Mouse (Mus musculus): Measurements from ENCODE around the gene Nppa. TPM values are rescaled to one million over a fixed set of nuclear protein-coding genes. Genes with fewer than 3 reads are reported as not detected.

Nppa gene
- polyA plus RNA-seq, 1 experiment: not detected

DNA sequence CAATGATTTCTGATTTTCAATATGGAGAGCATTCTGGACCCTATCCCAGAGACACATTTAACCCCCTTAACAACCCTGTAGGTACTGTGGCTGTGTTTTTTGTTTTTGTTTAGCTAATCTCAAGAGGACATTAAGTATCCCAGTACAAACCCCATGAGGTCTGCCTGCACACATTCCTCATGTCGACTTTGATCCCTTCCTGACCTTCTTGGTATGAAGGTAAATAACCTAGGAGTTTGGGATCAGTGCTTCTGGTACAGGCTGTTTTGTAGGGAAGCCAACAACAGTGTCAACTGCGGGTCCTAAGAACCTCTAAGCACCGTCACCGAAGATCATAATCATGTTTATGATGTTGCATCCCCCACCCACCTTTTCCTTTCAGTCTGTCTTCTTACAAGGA is 22.8 kb upstream of the Nppa start:
- H3K27me3 ChIP-seq (replicated peaks): peaks cover 15% of the 10 kb centered on the region
- TF ChIP-seq FLI1 (IDR thresholded peaks at IDR 0.05; ENCODE audit: low read length): no peak
- TF ChIP-seq GATA1 (IDR thresholded peaks at IDR 0.05; ENCODE audit: borderline replicate concordance, low read length): no peak

DNA sequence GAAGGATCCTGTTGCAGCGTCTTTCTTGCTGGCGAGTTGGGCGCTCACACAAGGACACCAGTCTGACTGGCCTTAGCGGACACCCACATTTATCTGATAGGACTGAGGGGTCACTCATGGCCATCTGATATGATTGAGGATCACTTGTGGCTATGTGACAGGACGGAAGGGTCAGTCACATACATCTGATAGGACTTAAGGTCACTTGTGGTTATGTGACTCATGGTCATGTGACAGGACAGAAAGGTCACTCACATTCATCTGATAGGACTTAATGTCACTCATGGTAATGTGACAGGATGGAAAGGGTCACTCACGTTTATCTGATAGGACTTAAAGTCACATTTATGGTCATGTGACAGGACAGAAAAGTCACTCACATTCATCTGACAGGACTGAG is 22.1 kb upstream of the Nppa start:
- TF ChIP-seq GATA1 (IDR thresholded peaks at IDR 0.05; ENCODE audit: borderline replicate concordance, low read length) (no peak), FLI1 (IDR thresholded peaks at IDR 0.05; ENCODE audit: low read length) (no peak)
- Histone ChIP-seq H3K9me3 (peaks cover 22% of the 10 kb centered on the region), H3K36me3 (replicated peaks; ENCODE audit: low read length) (no peaks in the 10 kb centered on the region), H3K4me1 (no peaks in the 10 kb centered on the region), H3K27me3 (replicated peaks) (peaks cover 14% of the 10 kb centered on the region), H3K4me3 (replicated peaks) (no peak overlapping the region)

More for the DNA sequence above, 22.8 kb upstream of the Nppa start:
- H3K36me3 ChIP-seq (replicated peaks; ENCODE audit: low read length): no peaks in the 10 kb centered on the region
- no peaks in the 10 kb centered on the region for H3K4me1 ChIP-seq
- H3K9me3 ChIP-seq: peaks cover 28% of the 10 kb centered on the region
- H3K4me3 ChIP-seq (replicated peaks): no peak overlapping the region

DNA sequence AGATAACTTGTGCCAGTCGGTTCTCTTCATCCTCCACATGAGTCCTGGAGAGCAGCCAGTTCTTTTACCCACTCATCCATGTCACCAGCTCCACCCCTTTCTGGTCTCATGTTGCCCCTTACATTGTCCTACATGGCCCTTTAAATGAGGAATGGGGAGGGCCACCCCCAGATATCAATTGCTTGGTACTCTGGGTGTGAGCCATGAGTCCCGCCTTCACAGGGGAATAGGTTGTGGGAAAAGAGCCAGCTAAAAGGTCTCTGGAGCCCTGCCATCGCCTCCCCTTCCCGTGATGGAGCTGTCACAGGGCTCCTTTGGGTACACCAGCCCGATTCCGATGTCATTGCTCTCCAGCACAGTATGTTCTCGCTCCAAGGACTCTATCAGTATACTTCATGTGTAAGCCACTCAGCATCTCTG is 21.1 kb upstream of the Nppa start:
- H3K9me3 ChIP-seq: peaks cover 16% of the 10 kb centered on the region
- no peak for TF ChIP-seq FLI1 (IDR thresholded peaks at IDR 0.05; ENCODE audit: low read length)
- no peak for TF ChIP-seq GATA1 (IDR thresholded peaks at IDR 0.05; ENCODE audit: borderline replicate concordance, low read length)
- H3K27me3 ChIP-seq (replicated peaks): peaks cover 17% of the 10 kb centered on the region
- H3K36me3 ChIP-seq (replicated peaks; ENCODE audit: low read length): no peaks in the 10 kb centered on the region
- no peak overlapping the region for H3K4me3 ChIP-seq (replicated peaks)
- H3K4me1 ChIP-seq: no peaks in the 10 kb centered on the region

DNA sequence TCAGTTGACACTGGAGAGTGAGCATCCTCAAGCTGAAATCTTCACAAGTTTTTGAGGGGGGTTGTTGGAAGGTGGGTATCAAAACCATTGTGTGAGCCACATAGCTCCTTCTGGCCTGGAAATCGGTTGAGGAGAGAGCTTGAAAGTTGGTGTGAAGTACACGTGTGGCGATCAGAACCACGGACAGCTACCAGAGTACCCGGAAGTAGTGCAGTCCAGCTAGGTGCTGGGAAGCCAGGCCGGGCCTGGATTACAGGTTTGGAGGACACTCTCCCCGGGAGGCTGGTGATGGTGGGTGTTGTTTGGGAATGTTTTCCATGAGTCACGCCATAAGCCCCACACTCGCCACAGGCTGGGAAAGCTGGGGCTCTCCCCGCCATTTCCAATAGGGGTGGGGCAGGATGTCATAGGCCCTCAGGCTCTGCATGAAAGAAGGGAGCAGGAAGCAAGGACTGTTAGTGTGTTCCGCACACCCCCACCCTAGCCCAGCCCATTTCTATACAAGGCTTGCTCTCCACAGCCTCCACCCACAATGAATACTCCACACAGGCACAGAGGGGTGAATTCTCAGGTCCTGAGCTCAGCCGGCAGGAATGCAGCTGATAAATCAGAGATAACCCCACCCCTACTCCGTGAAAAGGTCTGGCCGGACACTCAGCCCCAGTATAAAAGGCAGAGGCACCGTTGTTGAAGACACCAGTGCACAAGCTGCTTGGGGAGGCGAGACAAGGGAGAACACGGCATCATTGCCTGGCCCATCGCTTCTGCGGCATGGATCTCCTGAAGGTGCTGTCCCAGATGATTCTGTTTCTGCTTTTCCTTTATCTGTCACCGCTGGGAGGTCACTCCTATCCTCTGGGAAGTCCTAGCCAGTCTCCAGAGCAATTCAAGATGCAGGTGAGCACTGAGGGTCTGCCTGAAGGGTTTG is 15.1 kb upstream of the Nppa start, which contains the start of gene Nppb:
Gene Nppb (plus strand): TSS at position 584 of the 928 bp plus-strand sequence.
- Histone ChIP-seq H3K4me1 (peaks cover 6% of the 10 kb centered on the region; the same call in 1 of the 2 replicates), H3K9me3 (no peaks in the 10 kb centered on the region), H3K27me3 (replicated peaks) (peaks cover 39% of the 10 kb centered on the region)

DNA sequence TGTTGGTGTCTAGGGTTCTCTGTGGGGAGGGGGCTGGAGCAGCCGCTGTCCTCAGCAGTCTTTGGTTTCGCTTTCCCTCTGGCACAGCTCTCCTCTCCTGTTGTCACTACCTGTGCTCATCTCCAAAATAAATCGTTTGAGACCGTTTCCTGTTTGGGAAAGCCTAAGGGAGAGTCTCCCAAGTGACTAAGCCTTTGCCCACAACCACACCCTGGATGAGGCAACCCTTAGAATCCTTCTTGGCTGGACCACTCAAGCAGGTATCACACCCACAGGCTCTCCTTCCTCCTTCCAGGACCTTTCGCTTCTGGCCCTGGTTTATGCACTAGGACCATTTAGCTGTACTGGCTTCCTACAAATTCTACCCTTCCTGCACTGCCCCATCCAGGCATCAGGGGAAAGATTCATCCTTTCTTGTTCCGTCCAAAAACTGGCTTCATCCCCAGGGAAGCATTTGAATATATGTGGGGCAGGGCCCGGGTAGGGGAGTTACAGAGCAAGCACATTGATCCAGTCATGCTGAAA is 6.9 kb upstream of the Nppa start:
- Histone ChIP-seq H3K4me3 (replicated peaks) (no peak overlapping the region), H3K36me3 (replicated peaks; ENCODE audit: low read length) (no peaks in the 10 kb centered on the region), H3K27me3 (replicated peaks) (peaks cover 26% of the 10 kb centered on the region), H3K9me3 (no peaks in the 10 kb centered on the region), H3K4me1 (peaks cover 7% of the 10 kb centered on the region)
- TF ChIP-seq GATA1 (IDR thresholded peaks at IDR 0.05; ENCODE audit: borderline replicate concordance, low read length): no peak
- TF ChIP-seq FLI1 (IDR thresholded peaks at IDR 0.05; ENCODE audit: low read length): no peak

More for the DNA sequence above, 15.1 kb upstream of the Nppa start, which contains the start of gene Nppb:
- no peaks in the 10 kb centered on the region for H3K36me3 ChIP-seq (replicated peaks; ENCODE audit: low read length)
- TF ChIP-seq GATA1 (IDR thresholded peaks at IDR 0.05; ENCODE audit: borderline replicate concordance, low read length) (no peak), FLI1 (IDR thresholded peaks at IDR 0.05; ENCODE audit: low read length) (no peak)
- H3K4me3 ChIP-seq (replicated peaks): no peak within 1 kb of the TSS

DNA sequence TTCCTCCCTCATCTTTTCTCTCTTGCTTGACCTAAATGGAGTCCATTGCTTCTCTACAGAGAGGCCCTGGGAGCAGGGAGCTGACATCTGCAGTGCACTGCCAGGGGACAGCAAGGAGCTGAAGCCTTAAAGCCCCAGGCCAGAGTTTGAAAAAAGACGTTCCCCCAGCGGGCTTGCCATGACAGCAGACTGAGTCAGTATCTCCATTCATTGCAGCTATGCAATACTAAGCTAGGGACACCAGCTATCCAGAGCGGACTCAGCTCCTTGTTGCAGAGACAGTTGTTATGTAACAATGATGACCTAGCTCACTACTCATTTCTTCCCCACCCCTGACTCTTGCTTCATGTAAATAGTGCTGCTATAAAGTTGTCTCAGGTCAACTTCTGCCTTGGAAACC is 5.2 kb upstream of the Nppa start:
- no peak overlapping the region for H3K4me3 ChIP-seq (replicated peaks)
- TF ChIP-seq GATA1 (IDR thresholded peaks at IDR 0.05; ENCODE audit: borderline replicate concordance, low read length): no peak

DNA sequence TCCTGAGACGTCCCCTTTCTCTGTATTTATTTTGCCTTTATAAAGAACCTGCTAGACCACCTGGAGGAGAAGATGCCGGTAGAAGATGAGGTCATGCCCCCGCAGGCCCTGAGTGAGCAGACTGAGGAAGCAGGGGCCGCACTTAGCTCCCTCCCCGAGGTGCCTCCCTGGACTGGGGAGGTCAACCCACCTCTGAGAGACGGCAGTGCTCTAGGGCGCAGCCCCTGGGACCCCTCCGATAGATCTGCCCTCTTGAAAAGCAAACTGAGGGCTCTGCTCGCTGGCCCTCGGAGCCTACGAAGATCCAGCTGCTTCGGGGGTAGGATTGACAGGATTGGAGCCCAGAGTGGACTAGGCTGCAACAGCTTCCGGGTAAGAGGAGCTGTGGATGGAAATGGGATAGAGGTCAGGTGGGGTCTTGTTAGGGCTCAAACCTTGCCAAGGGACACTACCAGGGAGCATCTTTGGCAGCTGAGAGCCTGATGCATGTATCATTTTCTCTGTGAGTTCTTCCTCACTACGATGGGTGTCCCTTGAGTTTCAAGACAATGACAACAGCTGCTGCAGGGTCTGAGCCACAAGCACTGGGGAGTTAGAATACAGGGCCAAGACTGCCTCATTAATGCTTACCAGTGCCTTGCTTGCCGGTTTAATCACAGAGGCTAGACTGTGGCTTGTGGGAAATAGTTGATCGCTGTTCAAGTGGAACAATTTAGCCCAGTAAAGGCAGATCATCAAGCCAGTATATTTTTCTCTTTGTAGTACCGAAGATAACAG is 679 bp downstream of the Nppa start:
- H3K4me3 ChIP-seq (replicated peaks): no peak overlapping the region
- H3K4me1 ChIP-seq: no peaks in the 10 kb centered on the region
- no peaks in the 10 kb centered on the region for H3K9me3 ChIP-seq
- no peak for TF ChIP-seq GATA1 (IDR thresholded peaks at IDR 0.05; ENCODE audit: borderline replicate concordance, low read length)
- peaks cover 5% of the 10 kb centered on the region for H3K27me3 ChIP-seq (replicated peaks)
- H3K36me3 ChIP-seq (replicated peaks; ENCODE audit: low read length): peaks cover 33% of the 10 kb centered on the region

More for the DNA sequence above, 5.2 kb upstream of the Nppa start:
- Histone ChIP-seq H3K27me3 (replicated peaks) (peaks cover 23% of the 10 kb centered on the region), H3K36me3 (replicated peaks; ENCODE audit: low read length) (no peaks in the 10 kb centered on the region), H3K9me3 (no peaks in the 10 kb centered on the region), H3K4me1 (peaks cover 7% of the 10 kb centered on the region)

DNA sequence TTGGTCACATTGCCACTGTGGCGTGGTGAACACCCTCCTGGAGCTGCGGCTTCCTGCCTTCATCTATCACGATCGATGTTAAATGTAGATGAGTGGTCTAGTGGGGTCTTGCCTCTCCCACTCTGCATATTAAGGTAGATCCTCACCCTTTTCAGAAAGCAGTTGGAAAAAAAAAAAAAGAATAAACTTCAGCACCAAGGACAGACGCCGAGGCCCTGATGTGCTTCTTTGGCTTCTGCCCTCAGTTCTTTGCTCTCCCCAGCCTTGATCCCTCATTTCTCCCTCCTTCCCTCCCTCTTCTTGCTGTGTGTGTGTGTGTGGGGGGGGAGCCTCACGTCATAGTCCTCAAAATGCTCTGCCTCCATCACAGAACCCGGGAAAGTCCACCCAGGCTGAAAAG is 1.3 kb downstream of the Nppa start:
- no peak for TF ChIP-seq FLI1 (IDR thresholded peaks at IDR 0.05; ENCODE audit: low read length)
- Histone ChIP-seq H3K4me3 (replicated peaks) (no peak overlapping the region), H3K36me3 (replicated peaks; ENCODE audit: low read length) (peaks cover 40% of the 10 kb centered on the region), H3K9me3 (no peaks in the 10 kb centered on the region), H3K27me3 (replicated peaks) (peaks cover 5% of the 10 kb centered on the region), H3K4me1 (no peaks in the 10 kb centered on the region)

DNA sequence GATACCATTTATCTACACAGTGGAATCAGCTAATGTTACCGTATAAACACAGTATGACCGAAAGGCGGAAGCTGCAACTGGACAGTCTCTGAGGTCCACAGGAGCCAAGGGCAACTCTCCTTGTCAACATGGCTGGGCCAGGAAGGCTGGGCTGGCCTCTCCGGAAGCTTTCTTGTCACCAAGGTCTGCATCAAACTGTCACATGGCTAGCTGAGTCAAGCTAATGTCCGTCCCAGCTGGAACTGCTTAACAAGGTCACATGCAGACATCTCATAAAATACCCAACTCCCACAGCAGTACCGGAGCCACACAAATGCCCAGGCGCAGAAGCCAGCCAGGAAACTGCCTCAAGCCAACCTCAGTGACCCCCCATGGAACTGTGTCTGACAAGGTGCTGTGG is 3.8 kb downstream of the Nppa start:
- no peak for TF ChIP-seq GATA1 (IDR thresholded peaks at IDR 0.05; ENCODE audit: borderline replicate concordance, low read length)
- H3K27me3 ChIP-seq (replicated peaks): peaks cover 2% of the 10 kb centered on the region
- no peaks in the 10 kb centered on the region for H3K9me3 ChIP-seq
- H3K4me1 ChIP-seq: no peaks in the 10 kb centered on the region
- H3K36me3 ChIP-seq (replicated peaks; ENCODE audit: low read length): peaks cover 65% of the 10 kb centered on the region
- no peak overlapping the region for H3K4me3 ChIP-seq (replicated peaks)

DNA sequence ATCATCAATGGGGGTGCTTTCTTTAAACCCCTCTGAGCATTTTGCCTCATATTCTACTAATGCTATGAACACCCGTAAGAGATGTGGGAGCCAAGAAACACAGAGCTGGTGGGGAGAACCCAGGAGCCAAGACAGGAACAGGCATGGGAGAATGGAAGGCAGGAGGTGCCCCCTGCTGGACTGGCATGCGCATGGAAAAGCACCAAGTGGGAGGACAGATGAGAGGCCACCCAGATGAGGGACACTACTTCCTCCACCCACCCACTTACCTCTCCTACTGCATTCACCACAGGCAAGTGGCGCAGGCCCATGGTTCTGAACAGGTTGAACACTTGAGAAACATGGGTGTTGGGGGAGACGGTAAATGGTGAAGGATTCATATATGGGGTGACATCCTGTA is 7.9 kb downstream of the Nppa start:
- no peak for TF ChIP-seq FLI1 (IDR thresholded peaks at IDR 0.05; ENCODE audit: low read length)
- no peak for TF ChIP-seq GATA1 (IDR thresholded peaks at IDR 0.05; ENCODE audit: borderline replicate concordance, low read length)
- Histone ChIP-seq H3K27me3 (replicated peaks) (no peaks in the 10 kb centered on the region), H3K4me3 (replicated peaks) (no peak overlapping the region), H3K9me3 (no peaks in the 10 kb centered on the region), H3K4me1 (no peaks in the 10 kb centered on the region; the same call in 1 of the 2 replicates), H3K36me3 (replicated peaks; ENCODE audit: low read length) (peaks cover 100% of the 10 kb centered on the region)
